Mouse (Mus musculus) ES-Bruce4 (cell line): ENCODE measurements around the gene Atn1.

Experiments used
- CTCF ChIP-seq: IDR thresholded peaks from one replicate; pipeline ENCODE4 v1.8.1; 2011; ENCODE audit warnings: low read depth, low read length
- POLR2A ChIP-seq: IDR thresholded peaks from one replicate; pipeline ENCODE4 v1.8.1; 2011; ENCODE audit warnings: low read length; ENCODE audit not compliant: insufficient read depth

- no peak for TF ChIP-seq CTCF
- no peak for TF ChIP-seq POLR2A
Measured at GRCm38 (mm10) chr6:124712918-124713317, 43.4 kb downstream of the Atn1 start.
